In genomic region chr4:131160135-131160534, GRCm38 (mm10) we compare ENCODE assay signal across 13 mouse cellular contexts.
DNase-seq lines count a peak whose midpoint lies in the region; ATAC-seq lines count a peak whose summit lies in the region.
"Had no signal": no experiment of that assay in that cellular context is flagged by ENCODE, and none has a peak within 500 bp of the region (broad histone marks: within the 10 kb centered on the region; RNA-seq: fewer than 3 reads in every experiment).

No protein-coding gene starts in this region.

- WGBS in hindbrain, embryonic 12.5 days, result 38% methylated on average over 5 of the region's 5 CpGs
- WGBS in midbrain, embryonic 15.5 days, result 14% methylated on average over 5 of the region's 5 CpGs

- H3K9me3 ChIP-seq in hindbrain, embryonic 12.5 days (replicated peaks), result no peaks in the 10 kb centered on the region
- H3K9me3 ChIP-seq in midbrain, embryonic 15.5 days, result no peaks in the 10 kb centered on the region
- H3K9me3 ChIP-seq: embryonic facial prominence, embryonic 13.5 days; kidney, embryonic 15.5 days; limb, embryonic 13.5 days; lung, embryonic 15.5 days had no signal

- 0 out of 2 replicates have a peak, but pooled peaks have one; percentile 13 for ATAC-seq in cerebellum, adult (ENCODE audit: insufficient number of reproducible peaks, low FRiP score, low TSS enrichment)
- peak; percentile 46 for ATAC-seq in hindbrain, embryonic 12.5 days (ENCODE audit: low FRiP score)
- peak; percentile 22; the same call in 1 of the 2 replicates for ATAC-seq in midbrain, embryonic 15.5 days (replicated peaks)

- intact Hi-C loops in left cerebral cortex, postnatal 14 days (cut with DNase I), result no loop called here

- H3K4me3 ChIP-seq in hindbrain, embryonic 12.5 days, result no peak overlapping the region
- no peak overlapping the region for H3K4me3 ChIP-seq in midbrain, embryonic 15.5 days
- H3K4me3 ChIP-seq: embryonic facial prominence, embryonic 13.5 days; heart, adult 2 months; kidney, embryonic 15.5 days; limb, embryonic 13.5 days; lung, embryonic 15.5 days had no signal

- H3K36me3 ChIP-seq in hindbrain, embryonic 12.5 days, result no peaks in the 10 kb centered on the region
- no peaks in the 10 kb centered on the region for H3K36me3 ChIP-seq in midbrain, embryonic 15.5 days (replicated peaks)
- H3K36me3 ChIP-seq: embryonic facial prominence, embryonic 13.5 days; kidney, embryonic 15.5 days; limb, embryonic 13.5 days; lung, embryonic 15.5 days had no signal

- no peak overlapping the region for H3K27ac ChIP-seq in hindbrain, embryonic 12.5 days
- no peak overlapping the region for H3K27ac ChIP-seq in midbrain, embryonic 15.5 days
- H3K27ac ChIP-seq: embryonic facial prominence, embryonic 13.5 days; heart, adult 2 months; kidney, embryonic 15.5 days; limb, embryonic 13.5 days; lung, embryonic 15.5 days had no signal

- peaks cover 31% of the 10 kb centered on the region for H3K4me1 ChIP-seq in hindbrain, embryonic 12.5 days
- H3K4me1 ChIP-seq in midbrain, embryonic 15.5 days, result peaks cover 39% of the 10 kb centered on the region
- H3K4me1 ChIP-seq: kidney, embryonic 15.5 days had no signal

- 0 out of 2 replicates have a peak overlapping the region, but pooled peaks have one; percentile 13 for H3K9ac ChIP-seq in hindbrain, embryonic 12.5 days
- H3K9ac ChIP-seq in midbrain, embryonic 15.5 days, result no peak overlapping the region
- H3K9ac ChIP-seq: embryonic facial prominence, embryonic 13.5 days; kidney, embryonic 15.5 days; limb, embryonic 13.5 days; lung, embryonic 15.5 days had no signal

- no peak for DNase-seq in cerebellum, adult 9-10 months
- peak; percentile 25 to 26 for DNase-seq in cerebellum, postnatal 36 days
- no peak for DNase-seq in testis, postnatal 10 days (ENCODE audit: low spot score)
- no peak for DNase-seq in left cerebral cortex, postnatal 14 days (ENCODE audit: low spot score in 2 of 2)
- no peak for DNase-seq in gastrocnemius, postnatal 10 days
- DNase-seq: heart, adult 2 months had no signal

- peaks cover 9% of the 10 kb centered on the region; the same call in 1 of the 2 replicates for H3K27me3 ChIP-seq in hindbrain, embryonic 12.5 days
- no peaks in the 10 kb centered on the region for H3K27me3 ChIP-seq in midbrain, embryonic 15.5 days (replicated peaks)
- H3K27me3 ChIP-seq: embryonic facial prominence, embryonic 13.5 days; lung, embryonic 15.5 days had no signal

- H3K4me2 ChIP-seq in hindbrain, embryonic 12.5 days (replicated peaks), result 0 out of 2 replicates have a peak overlapping the region, but pooled peaks have one; percentile 13
- no peak overlapping the region for H3K4me2 ChIP-seq in midbrain, embryonic 15.5 days
- H3K4me2 ChIP-seq: embryonic facial prominence, embryonic 13.5 days; kidney, embryonic 15.5 days; limb, embryonic 13.5 days; lung, embryonic 15.5 days had no signal

Comparison
In these comparisons a context has a peak if more than half of its experiments do, and no peak if none do; other contexts are left out.
1. DNase-seq: peak in cerebellum, postnatal 36 days (2 of 2); none in cerebellum, adult 9-10 months (single experiment), testis, postnatal 10 days (single experiment), left cerebral cortex, postnatal 14 days (0 of 2) and gastrocnemius, postnatal 10 days (single experiment).
2. Peak in every context shown above with its lines, with median percentiles within 50 percentile points of each other: ATAC-seq.